Mouse (Mus musculus) urinary bladder, postnatal 4 days (tissue): ENCODE data around the gene Rnase9.
"Not testable (repeated sequence)": the region's sequence is repeated elsewhere in the genome, so short reads cannot be mapped to it uniquely, and the experiment has no call there.

Source experiments
- DNase-seq, 2 experiments: peaks; one replicate each; pipeline ENCODE4 v3.0.0; 2021 to 2022; ENCODE audit warnings: low spot score in 2 of 2

Rnase9 gene

GRCm38 (mm10) chr14:51050063-51050462, 8.4 kb upstream of the Rnase9 start, which contains the start of gene Rnase11:
TSS of gene Rnase11 (minus strand) at chr14:51050163.
- DNase-seq = no peak

GRCm38 (mm10) chr14:51047846-51048245, 6.2 kb upstream of the Rnase9 start:
- no peak for DNase-seq

GRCm38 (mm10) chr14:51036214-51036613, 5.5 kb downstream of the Rnase9 start:
- no peak for DNase-seq

- no peak for DNase-seq
Observed at GRCm38 (mm10) chr14:51035206-51035605, 6.5 kb downstream of the Rnase9 start.

GRCm38 (mm10) chr14:51027387-51028155, 14.1 kb downstream of the Rnase9 start:
- no peak for DNase-seq

- no peak for DNase-seq
Observed at GRCm38 (mm10) chr14:51026391-51027133, 15.1 kb downstream of the Rnase9 start.

GRCm38 (mm10) chr14:51024820-51025219, 16.8 kb downstream of the Rnase9 start:
- no peak for DNase-seq

GRCm38 (mm10) chr14:51023457-51023856, 18.2 kb downstream of the Rnase9 start:
- no peak for DNase-seq

GRCm38 (mm10) chr14:51017256-51017655, 24.4 kb downstream of the Rnase9 start:
- no peak for DNase-seq

- no peak for DNase-seq
Observed at GRCm38 (mm10) chr14:51015780-51016179, 25.9 kb downstream of the Rnase9 start.

GRCm38 (mm10) chr14:51014724-51015123, 26.9 kb downstream of the Rnase9 start:
- not testable (repeated sequence) for DNase-seq

GRCm38 (mm10) chr14:51009572-51009971, 32.1 kb downstream of the Rnase9 start:
- no peak for DNase-seq

GRCm38 (mm10) chr14:51008781-51009180, 32.9 kb downstream of the Rnase9 start:
- DNase-seq = no peak

GRCm38 (mm10) chr14:51007914-51008713, 33.6 kb downstream of the Rnase9 start:
- DNase-seq = peak; percentile 38 to 59

- no peak for DNase-seq
Observed at GRCm38 (mm10) chr14:51007152-51007801, 34.4 kb downstream of the Rnase9 start, which contains the start of gene Rnase10. TSS of gene Rnase10 (plus strand) at chr14:51007751.

- no peak for DNase-seq
Observed at GRCm38 (mm10) chr14:50997999-50998666, 43.5 kb downstream of the Rnase9 start.

GRCm38 (mm10) chr14:50997088-50997487, 44.6 kb downstream of the Rnase9 start:
- DNase-seq = no peak

- DNase-seq = no peak
Observed at GRCm38 (mm10) chr14:50991037-50991436, 50.6 kb downstream of the Rnase9 start.
